Mouse (Mus musculus): ENCODE results near the gene Tmem234.
"Not testable (repeated sequence)": the region's sequence is repeated elsewhere in the genome, so short reads cannot be mapped to it uniquely, and the experiment has no call there.

Tmem234 gene

DNA sequence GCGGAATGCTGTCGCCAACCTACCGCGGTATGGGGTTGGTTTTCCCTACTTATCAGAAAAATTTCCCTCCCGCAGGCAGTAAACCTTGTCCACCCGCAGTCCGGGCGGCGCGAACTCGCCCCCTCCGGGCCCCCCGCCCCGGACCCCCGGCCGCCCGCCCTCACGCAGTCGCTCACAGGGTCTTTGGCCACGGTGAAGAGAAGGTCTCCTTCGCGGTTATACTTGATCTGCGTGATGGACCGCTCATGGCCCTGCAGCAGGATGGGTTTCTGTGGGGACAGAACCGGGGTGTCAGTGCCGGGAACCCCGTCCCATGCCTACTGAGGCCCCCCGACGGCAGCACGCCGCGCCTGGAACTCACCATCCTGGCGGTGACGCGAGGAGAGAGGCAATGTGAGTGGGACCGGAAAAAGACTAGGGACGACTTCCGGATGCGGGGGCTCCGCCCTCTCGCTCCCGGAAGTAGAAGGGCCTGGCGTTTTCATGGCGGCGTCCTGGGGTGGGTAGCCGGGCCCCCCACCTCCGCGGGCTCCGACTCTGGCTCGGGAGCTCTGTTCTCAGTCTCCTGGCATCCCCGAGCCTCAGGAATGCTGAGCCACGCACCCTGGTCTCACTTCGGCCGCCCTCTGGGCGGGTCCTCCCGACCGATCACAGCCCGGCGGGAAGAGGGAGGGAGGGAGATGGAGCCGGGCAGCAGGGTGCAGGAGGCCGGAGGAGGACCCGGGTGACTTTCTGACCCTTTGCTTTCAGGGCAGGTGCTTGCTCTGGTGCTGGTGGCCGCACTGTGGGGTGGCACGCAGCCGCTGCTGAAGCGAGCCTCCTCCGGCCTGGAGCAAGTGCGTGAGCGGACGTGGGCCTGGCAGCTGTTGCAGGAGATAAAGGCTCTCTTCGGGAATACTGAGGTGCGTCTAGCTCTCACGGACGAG is at the start of gene Tmem234, which contains the start of gene Eif3i:
Gene Tmem234 (plus strand): TSS at position 436 of the 926 bp plus-strand sequence.
Gene Eif3i (minus strand): TSS at position 416 of the 926 bp plus-strand sequence.
- DNase-seq (ENCODE audit: low spot score in 2 of 2) = peak; percentile 56 to 65

DNA sequence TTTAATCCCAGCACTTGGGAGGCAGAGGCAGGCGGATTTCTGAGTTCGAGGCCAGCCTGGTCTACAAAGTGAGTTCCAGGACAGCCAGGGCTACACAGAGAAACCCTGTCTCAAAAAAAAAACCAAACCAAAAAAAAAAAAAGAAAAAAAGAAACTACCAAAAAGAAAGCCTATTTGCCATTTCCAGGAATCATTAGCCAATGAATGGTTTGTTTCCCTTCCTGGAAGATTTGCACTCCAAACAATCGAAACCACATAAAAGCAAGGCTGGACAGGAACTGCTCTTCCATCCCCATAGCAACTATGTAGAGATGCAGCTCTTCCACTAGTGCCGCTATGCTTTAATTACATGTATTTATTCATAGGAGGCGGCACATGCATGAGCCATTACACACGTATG is 46.0 kb upstream of the Tmem234 start:
- DNase-seq (ENCODE audit: low spot score in 2 of 2) = not testable (repeated sequence)

DNA sequence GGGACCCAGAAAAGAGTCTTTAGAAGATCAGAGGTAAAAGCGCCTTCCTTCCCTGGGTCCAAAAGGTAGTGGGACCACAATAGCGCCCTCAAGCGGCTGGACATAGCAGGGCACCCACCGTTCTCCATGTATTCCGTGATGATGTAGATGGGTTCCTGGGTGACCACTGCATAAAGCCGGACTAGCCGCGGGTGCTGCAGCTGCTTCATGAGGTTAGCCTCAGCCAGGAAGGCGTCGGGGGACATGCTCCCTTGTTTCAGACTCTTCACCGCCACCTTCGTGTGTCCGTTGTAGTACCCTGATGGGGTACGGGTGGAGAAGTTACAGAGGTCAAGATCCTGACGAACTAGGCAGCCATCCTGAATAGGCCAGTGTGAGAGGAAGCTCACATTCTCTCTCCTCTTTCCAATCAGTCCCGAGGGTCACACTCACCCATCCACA is 45.0 kb upstream of the Tmem234 start:
- DNase-seq (ENCODE audit: low spot score in 2 of 2) = no peak

DNA sequence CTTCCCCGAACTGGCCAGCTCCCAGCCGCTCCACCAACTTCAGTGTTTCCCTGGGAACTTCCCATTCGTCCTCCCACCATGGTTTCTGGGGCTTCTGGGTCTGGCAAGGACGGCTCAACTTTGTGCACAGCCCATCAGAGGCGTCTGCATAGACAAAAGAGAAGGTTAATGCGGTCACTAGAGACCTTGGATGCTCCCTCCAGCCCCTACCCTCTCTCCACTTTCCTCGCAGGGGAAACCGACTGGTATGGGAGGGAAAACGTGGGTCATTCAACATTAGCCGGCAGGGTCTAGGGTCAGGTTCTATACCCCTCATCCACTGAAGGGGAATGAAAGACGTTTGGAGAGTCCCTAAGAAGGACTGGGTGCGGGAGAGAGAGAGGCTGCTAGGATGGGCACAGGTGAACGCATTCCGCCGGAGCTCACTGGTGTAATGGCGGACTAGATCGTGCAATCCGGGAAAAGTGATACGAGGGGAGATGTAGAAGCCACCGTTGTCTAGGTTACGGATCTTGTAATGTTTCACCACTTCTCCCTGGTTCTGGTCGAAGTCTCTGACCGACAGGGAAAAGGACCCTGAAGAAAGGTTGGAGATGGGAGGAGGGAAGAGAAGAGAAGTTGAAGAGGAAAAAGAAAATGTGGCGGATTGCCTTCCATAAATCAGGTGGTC is 44.5 kb upstream of the Tmem234 start:
- no peak for DNase-seq (ENCODE audit: low spot score in 2 of 2)

DNA sequence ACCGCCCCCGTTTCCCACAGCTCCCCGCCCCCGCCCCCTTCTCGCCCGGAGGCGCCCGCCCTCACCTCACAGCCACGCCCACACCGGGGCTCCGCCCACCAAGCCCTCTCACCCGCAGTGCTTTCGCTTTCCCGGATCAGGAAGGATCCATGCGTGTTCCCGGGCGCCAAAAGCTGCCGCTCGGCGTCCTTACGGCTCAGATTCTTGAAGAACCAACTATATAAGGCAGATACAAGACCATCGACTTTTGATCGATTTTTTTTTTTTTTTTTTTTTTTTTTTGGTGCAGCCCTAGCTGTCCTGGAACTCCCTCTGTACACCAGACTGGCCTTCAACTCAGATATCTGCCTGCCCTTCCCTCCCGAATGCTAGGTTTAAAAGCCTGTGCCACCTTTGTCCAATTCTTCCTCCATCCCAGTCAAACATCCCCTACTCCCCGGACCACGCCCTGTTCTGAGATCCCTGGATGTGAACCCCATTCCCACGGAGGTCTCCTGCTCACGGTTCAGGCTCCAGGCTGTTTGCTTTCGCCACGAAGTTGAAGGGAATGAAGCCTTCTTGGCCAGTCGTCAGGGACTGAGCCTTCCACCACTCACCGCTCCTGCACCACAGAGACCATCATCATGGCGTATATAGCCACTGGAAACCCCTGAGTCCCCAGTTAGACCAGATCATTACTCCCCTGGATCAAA is 43.8 kb upstream of the Tmem234 start:
- peak; percentile 47 to 58 for DNase-seq (ENCODE audit: low spot score in 2 of 2)

DNA sequence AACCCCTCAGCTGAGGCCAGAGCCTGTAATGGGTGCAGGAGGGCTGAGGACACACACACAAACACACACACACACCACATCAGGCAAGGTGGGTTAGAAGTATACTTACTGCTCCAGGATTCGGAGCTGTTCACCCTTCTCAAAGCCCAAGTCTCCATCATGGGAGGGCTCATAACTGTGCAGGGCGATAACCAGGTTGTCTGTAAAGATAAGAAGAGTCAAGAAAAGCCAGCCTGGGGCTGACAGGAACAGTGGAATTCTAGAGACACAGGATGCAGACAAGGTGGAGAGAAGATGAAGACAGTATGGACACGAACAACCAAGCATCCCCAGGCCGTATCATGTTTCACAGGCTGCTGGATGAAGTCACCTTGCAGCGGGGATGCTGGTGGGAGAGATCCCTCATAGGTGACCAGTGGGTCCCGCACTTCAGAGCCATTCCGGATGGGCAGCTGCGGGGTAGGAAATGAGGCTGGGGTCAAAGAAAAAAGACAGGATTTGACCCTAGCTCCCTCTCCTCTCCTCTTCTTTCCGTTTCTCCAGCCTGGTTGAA is 43.1 kb upstream of the Tmem234 start:
- DNase-seq (ENCODE audit: low spot score in 2 of 2) = no peak

DNA sequence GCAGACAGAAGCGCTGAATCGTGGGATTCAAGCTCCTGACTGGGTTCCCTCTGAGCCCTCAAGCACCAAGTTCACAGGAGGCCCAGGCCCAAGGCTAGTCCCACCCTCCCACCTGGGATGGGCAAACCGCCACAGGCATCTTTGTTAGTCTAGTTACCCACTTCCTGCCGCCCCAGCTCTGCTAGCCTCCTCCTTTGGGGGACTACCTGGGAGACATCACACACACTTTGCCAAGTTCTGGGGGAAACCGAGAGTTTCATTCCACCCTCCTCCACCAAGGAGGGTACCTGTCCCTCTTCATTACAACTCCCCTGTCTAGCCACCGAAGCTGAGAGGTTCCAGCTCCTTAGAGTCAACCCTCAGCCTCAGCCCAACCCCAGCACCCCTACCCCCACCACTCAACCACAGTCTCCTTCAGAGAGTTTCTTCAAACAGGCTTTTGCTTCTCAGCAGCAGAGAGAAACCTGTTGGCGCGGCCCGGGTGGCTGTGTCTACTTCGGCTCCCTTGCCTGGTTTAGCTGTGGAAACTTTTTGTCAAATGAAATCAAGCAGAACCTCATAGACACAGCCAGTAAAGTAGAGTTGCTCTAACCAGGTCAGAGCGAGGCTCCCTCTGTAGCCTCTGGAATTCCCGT is 42.0 kb upstream of the Tmem234 start:
- DNase-seq (ENCODE audit: low spot score in 2 of 2) = no peak

DNA sequence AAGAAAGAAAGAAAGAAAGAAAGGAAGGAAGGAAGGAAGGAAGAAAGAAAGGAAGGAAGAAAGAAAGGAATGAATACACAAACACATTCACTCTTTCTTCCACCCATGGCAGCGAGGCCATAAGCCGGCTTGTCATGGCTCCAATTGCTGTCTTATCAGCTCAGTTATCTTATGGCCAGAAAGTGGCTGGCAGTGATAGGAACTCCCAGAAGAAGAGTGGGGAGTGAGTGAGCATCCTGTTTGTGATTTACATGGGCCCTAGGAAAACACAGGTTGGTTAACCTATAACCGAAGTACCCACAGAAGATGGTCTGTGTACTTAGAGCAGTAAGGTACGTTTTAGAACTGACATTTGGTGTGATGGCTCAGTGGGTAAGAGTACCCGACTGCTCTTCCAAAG is 39.3 kb upstream of the Tmem234 start:
- no peak for DNase-seq (ENCODE audit: low spot score in 2 of 2)

DNA sequence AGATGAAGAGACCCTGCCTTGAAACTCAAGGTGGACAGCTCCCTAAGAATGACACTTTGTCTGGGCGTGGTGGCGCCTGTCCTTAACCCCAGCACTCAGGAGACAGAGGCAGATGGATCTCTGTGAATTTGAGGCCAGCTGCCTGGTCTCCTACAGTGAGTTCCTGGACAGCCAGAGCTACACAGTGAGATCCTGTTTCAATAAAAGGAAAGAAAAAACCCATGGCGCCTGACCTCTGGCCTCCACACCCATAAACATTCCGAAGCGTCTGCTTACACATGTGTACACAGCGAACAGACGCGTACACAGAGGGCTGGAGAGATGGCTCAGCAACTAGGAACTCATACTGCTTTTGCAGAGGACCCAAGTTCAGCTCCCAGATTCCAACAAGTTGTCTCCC is 36.8 kb upstream of the Tmem234 start:
- DNase-seq (ENCODE audit: low spot score in 2 of 2) = no peak

DNA sequence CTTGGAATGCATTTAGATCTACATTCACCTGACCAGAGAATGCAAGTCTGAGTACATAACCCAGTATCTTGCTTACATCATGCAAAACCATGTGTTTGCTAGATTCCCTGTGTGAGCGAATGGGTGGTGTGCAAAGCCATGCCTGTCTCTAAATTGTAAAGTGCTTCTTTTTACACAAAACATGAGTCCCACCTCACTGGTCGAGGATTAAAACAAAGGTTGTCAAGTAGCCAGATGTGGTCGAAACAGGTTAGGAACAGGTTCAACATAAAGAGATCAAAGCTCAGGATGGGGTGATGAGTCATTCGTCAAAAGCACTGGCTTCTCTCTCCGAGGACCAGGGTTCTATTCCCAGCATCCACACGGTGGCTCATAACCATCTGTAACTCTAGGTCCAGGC is 35.3 kb upstream of the Tmem234 start:
- no peak for DNase-seq (ENCODE audit: low spot score in 2 of 2)

DNA sequence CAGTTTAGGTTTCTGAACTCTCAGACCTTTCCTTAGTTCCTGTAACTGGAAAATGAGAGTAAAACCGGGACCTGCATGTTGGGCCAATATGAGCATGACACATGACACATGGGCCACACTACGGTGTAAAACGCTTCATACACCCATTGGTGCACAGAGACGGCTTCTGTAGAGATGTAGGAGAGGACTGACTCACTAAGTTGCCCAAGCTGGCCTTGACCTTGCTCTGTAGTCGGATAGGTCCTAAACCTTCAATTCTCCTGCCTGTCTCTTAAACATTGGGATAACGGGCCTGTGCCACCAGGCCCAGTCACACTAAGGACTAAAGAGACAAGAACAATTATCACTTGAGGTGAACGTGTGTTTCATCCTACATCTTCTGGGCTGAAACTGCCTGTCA is 32.1 kb upstream of the Tmem234 start:
- no peak for DNase-seq (ENCODE audit: low spot score in 2 of 2)

DNA sequence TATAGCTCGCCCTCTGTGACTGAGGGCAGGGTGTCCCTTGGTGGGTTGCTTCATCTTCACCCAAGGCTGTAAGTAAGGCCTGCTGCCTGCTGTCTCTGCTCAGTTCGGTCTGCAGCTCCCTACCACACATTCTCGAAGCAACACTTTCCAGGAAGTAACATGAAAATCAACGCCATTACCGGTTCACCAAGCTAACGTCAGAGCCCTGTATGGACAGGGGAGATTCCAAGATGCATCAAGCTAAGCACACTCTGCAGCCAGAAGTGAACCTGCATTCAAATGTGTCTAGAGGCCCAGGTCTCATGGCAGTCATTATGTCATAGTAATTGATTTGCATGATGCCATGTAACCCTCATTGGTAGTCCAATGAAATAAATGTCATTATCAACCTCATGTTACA is 30.4 kb upstream of the Tmem234 start:
- DNase-seq (ENCODE audit: low spot score in 2 of 2) = no peak

DNA sequence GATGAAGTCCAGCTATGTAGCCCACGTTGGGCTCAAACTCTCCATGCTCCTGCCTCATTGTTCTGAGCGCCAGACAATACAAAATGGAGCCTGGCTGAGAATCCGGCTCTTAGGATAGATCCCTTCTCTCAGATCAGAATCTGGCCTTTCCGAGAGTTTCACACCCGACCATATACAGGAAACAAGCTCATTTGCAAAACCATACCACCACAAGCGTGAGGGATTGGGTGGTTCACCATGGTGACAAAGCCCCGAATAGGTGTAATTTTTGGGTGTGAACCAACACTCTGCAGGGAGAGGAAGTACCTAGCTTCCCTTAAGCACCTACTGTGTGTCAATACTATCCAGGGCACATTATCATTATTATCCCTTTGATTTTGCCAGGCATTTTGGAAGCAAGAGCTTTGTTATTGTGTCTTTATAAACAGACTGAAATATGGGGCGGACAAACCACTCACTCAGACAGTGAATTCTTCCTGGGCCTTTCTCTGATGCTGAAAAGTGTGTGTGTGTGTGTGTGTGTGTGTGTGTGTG is 28.9 kb upstream of the Tmem234 start:
- no peak for DNase-seq (ENCODE audit: low spot score in 2 of 2)

DNA sequence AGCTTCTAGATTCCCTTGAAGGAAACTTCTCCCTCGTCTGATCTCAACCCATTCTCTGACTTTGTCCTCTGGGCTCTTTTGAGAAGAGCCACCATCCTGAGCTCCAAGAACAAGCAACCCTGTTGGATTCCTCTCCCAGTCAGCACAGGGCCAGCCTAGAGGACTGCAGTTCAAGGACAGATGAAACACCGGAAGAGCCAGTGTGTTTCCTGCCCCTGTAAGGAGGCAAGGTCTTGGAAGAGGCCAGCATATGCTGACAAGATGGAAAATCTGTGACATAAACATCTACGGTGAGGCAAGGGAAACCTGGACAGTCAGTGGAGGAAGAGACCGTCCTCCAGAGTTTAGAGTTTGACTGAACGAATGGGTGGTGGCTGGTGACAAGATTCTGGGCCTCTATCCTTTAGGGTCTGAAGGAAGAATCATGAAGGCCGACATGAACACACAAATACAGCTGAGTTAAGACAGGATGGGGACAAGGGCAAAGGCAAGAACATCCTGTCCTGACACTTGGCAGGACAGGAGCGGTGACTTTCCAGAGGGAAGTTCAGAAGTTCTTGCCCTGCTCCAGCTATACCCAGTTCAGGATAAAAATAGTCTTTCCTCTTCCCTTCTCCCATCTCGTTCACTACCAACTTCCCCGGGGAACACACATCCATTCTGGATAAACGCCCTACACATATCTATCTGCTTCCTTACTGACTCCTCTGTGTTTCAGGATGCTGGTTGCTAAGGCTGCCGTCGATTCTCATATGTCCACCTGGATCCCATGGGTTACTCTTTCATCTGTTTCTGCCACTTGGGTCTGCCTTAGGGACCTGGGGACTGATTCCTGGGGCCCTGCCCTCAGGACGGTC is 28.0 kb upstream of the Tmem234 start:
- no peak for DNase-seq (ENCODE audit: low spot score in 2 of 2)

DNA sequence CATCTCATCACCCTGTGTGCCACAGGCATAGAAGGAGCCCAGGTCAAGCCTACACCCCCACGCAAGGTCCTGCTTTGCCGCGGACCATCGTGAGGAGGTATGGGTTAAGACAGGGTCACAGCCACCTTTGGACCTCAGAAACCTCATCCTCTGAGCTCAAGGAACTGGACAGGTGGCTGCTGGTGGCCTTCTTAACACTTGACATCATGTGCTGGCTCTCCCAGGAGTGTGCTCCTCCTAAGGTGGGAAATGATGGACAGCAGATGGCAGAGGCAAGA is 27.4 kb upstream of the Tmem234 start:
- no peak for DNase-seq (ENCODE audit: low spot score in 2 of 2)

DNA sequence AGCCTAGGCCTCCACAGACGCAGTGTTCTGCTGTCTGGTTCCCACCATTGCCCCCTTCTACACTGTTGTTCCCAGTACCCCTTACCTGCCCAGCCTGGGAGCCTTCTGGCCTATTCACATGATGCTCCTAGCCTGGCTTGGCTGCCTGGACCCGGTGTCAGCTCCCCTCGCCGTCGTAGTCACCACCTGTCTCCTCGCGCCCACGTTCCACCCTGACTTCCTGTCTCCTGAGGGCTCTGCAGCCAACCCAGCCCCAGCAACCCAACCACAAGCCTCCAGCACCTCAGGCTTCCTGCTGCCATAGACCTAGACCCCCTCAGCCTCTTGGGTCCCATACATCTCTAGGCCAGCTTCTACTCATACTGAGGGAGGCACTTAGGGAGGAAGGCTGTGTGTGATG is 27.0 kb upstream of the Tmem234 start, which contains the start of gene Lck:
Gene Lck (minus strand): TSS at position 212 of the 400 bp plus-strand sequence.
- no peak for DNase-seq (ENCODE audit: low spot score in 2 of 2)

DNA sequence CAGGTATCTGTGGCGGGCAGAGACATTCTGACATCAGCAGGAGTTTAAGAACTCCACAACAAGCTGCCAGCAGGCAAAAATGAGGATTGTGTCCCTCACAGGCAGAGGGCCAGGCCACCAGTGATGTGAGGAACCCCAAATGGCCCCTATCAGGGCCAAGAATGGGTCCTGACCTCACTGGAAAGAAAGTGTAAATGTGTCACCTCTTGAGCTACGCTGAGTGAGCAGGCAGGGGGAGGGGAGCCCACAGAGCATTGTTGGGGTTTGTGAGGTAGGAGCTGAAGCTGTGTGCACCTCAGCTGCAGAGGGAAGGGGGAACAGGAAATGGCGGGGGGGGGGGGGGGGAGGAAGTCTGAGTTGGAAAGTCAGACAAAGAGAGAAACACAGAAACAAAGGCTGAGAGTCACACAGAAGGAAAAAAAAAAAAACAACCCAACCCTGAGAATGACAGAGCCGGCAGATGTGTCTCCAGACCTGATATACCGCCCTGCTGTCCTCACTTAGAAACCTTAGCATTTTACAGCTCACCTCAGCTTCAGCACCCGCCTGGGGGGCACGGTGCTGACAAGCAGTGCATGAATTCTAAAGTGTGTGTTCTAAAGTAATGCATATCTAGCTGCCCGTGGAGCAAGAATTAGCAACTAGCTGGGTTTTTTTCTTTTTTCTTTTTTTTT is 25.2 kb upstream of the Tmem234 start:
- DNase-seq (ENCODE audit: low spot score in 2 of 2) = no peak

DNA sequence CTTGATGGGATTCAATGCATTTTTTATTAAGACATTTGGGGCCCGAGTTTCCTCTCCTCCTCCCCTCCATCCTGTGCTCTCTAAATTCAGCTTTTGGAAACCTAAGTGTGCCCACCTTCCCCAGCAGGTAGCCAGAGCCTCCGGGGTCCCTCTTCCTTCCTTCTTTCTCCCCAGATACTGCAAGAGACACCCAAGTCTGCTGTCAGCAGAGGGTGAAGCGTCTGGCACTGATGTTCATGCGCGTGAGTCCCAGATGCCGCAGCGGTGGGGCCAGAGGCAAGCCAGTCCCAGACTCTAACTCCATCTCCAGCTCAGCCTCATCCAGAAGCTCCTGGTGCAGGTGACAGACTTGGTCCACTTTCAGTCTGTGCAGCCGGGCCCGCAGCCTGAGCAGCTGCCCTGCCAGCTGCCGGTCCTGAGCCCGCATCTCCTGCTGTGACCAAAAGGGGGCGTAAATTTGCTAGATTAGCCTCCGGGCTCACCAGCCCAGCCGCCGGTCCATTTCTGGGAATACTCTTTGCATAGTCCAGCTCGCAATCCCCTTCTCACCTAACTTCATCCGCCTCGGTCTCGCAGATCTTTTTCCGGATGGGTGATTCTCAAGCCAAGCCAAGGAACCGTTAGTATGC is 23.5 kb upstream of the Tmem234 start:
- DNase-seq (ENCODE audit: low spot score in 2 of 2) = peak; percentile 12 to 43

DNA sequence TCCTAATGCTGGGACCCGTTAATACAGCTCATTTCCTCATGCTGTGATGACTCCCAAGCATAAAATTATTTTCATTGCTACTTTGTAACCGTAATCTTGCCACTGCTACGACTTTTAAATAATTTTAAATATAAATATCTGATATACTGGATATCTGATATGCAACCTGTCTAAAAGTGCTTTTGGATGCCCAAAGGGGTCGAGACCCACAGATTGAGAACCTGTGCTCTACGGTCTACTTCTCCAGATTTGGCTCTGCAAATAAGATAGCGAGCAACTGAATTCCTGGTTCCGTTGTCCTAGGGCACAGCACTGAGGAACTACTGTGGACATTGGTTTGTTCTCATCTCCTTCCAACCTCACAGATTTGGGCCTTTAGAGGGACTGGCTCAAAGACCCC is 22.8 kb upstream of the Tmem234 start:
- DNase-seq (ENCODE audit: low spot score in 2 of 2) = no peak

Data from frontal cortex, postnatal 25 days (tissue).